Mouse (Mus musculus): ENCODE results near the gene Znhit3.
"Not testable (repeated sequence)": the region's sequence is repeated elsewhere in the genome, so short reads cannot be mapped to it uniquely, and the experiment has no call there.

Gene Znhit3

DNA sequence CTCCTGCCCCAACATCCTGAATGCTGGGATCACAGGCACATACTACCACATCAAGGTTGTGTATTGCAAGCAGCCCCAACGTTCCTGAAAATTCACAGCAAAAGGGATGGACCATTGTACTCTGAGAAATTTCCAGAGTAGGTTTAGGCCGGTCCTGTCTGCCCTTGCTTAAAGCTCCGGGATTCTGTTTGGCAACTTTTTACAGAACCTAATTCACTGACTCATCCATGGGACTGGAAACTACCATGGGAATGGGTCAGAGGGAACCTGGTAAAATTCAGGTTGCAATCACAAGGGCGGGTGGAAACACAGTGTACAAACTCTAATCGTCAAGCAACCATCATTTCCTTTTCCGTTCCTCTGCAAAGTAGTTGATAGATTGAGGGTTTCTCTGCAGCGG, 3.8 kb upstream of the Znhit3 start:
- peak; percentile 53 for DNase-seq (ENCODE audit: low spot score)

DNA sequence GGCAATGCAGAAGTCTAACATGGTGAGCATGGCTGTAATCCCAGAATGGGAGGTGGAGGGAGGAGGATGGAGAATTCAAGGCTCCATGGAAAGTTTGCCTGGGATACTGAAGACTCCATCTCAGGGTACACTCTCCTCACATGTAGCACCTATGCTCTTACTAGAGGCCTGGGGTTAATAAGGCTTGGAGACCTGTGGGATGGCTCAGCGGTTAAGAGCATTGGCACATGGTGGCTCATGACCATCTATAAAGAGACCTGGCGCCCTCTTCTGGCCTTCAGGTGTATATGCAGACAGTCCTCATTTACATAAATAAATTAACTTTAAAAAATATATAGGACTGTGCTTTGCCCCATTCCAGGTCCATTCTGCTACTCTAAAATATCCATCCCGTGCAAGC, 3.1 kb upstream of the Znhit3 start:
- peak; percentile 72 for DNase-seq (ENCODE audit: low spot score)

DNA sequence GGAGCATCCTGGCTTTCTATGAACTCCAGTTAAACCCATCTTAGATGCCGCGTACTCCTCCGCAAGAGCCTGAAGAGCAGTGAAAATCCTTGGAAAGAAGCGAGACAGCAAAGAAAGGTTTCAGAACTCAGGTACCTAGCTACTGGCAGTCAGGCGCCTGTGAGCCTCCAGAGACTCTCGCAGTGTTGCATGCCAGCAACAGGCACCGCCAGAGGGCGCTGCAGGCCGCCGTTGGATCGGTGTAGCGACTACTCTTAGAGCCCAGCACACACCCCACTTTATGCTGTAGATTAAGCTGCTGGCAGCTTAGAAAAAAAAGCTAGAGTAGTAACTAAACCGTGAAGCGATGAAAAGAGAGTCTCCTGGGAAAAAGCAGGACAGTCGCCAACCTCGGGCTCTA, 2.3 kb upstream of the Znhit3 start:
- DNase-seq (ENCODE audit: low spot score): peak; percentile 86

DNA sequence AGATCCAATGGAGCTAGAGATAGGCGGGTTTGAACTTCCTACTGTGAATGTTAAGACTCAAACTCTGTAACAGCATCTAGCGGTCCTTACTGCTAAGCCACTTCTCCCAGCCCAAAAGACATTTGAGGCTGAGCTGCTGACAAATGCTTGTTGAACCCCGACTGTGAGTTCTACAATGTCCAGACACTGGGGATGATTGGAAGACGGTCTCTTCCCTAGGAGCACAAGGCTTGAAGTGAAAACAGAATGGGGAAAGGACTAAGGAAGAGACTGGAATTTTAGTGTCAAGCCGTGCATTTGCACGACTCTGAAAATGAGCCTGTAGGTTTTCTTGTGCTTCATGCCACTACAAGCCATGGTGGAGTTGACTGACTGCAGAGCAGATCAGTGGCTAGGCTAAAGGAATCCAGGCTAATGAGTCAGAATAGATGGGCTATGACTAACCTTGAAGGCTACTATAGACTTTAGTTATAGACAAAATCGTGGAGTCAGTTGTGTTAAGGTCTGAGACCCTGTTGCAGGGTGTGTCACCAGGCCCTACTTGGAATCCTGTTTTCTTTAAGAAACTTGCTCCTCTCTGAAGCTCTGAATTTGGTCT, 636 bp upstream of the Znhit3 start:
- no peak for DNase-seq (ENCODE audit: low spot score)

DNA sequence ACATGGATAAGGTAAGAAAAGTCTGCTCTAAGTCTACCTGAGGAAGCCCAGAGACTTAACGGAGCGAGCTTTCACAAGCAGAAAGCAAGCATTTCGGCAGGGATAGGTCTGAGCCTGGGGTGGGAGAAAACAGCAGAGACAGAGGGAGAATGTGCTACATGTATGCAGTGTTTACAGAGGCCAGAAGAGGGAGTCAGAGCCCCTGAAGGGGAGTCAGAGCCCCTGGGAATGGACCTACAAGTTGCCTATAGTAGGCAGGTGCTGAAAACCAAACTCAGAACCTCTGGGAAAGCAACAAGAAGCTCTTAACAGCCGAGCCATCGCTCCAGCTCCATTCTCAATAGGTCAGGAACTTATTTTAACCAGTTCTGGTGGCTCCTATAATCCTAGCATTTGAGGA, 1.5 kb downstream of the Znhit3 start:
- no peak for DNase-seq (ENCODE audit: low spot score)

DNA sequence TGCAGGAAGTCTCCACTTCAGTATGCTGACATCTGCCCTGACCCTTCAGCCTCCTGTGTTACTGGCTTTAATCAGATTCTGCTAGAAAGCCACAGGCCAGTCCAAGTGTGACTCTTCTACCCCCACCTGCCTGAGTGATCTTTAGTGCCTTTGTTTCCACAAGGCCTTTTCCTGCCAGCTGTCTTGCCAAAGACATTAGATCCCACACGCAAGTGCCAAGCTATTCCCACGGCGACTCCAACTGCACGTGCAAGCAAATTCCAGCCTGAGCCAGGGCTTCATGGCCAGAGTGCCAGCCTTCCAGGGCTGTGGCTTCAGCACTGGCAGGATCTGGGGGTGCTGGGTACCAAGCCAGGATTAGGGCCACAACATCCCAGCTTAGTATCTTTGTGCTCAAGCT, 5.8 kb downstream of the Znhit3 start:
- peak; percentile 53 for DNase-seq (ENCODE audit: low spot score)

DNA sequence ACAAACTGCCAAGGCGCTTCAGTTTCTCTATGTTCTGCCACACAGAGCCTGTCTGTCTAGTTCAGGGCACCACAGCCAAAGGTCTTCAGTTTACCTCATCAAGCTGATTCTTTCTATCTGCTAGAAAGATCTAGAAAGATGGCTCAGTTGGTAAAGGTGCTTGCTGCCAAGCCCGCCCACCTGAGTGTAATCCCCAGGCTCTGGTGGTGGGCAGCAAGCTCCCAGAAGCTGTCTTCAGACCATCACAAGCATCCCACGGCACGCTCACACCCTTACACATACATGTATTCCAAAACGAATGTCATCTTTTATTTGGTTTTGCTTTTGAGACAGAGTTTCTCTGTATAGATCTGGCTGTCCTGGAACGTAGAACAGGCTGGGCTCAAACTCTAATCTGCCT, 7.7 kb downstream of the Znhit3 start:
- DNase-seq (ENCODE audit: low spot score): no peak

DNA sequence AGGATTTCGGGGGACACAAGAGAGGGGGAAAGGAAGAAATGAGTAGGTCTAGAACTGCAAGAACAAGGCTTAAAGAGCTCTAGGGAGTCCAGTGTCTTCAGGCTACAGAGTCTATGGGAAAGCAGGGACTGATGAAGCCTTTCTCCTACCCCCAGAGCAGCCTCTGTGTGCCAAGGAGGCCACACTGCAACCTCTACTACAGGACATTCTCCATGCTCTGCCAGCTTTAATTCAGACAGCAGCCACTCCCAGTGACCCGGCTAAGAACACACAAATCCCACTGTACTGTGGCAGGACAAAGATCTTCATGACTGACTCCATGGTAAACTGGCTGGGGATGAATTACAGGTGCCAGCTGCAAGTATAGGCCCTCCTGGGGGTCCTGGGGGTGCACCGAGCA, 9.1 kb downstream of the Znhit3 start:
- peak; percentile 70 for DNase-seq (ENCODE audit: low spot score)

DNA sequence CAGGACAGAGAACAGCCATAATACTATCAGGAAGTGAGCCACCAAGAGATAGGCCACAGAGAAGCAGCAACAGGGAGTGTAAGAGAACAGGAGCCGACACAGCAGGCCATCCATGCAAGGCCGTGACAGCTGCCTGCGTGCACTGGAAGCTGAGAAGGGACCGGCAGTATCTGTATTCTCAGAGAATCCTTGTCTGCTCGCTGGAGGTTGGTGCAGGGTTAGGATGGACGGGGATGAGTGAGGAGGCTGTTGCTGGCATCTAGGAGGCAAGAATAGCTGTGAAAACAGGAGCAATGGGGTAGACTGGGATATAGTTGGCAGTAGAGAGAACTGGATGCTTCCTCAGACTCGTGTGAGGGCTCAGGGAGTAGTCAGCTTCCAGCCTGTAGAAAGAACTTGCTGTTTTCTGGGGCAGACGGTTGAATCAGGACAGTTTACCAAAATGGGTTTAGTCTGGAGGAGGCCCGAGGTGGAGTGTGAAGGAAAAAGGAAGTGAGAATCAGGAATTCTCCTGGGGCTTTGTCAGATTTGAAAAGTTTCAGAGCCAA, 11.5 kb downstream of the Znhit3 start:
- no peak for DNase-seq (ENCODE audit: low spot score)

DNA sequence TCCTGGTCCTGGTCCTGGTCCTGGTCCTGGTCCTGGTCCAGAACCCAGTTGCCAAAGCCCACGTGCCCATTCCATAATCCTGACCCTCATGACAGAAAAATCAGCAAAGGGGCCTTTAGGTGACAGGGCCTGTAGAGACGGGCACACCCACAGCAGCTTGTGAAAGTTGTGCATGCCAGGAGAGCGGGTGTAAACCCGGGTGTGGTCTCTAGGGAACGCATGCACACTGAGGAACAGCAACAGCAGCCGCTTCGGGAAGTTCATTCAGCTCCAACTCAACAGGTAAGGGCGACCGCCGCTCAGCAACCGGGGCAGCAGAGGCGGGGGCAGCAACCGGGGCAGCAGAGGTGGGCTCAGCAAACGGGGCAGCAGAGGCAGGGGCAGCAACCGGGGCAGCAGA, 23.1 kb downstream of the Znhit3 start:
- no peak for DNase-seq (ENCODE audit: low spot score)

DNA sequence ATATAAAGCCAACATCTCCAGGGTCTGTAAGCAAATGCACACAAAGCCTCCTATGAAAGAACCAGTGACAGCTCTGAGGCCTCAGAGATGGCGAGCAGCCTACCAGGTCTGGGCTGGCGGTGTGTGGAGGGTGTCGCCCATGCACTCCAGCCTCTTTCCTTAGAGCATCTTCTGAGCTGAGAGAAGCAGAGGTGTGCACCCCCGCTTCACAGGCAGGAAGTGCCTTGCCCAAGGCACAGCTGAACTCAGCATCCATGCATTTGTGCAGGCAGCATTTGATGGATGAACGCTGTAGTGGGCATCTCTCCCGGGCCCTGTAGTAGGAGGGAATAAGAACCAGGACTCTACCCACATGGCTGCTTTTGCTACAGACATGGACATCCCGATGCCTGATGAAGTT, 24.5 kb downstream of the Znhit3 start:
- DNase-seq (ENCODE audit: low spot score): no peak

DNA sequence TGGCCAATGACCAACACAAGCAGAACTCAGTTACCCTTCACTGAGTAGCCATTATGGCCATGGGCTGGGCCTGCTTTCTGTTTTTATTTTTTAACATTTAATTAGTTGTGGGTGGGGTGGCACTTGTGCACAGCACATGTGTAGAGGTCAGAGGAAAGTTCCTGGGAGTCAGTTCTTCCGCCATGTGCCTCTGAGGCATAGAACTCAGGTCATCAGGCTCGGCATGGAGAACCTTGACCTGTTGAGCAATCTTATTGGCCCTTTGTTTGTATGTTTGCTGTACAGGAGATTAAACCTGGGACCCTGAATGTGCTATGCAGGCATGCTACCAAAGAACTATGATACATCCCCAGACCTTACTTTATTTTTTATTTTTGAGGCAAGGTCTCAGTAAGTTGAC, 26.7 kb downstream of the Znhit3 start:
- DNase-seq (ENCODE audit: low spot score): no peak

DNA sequence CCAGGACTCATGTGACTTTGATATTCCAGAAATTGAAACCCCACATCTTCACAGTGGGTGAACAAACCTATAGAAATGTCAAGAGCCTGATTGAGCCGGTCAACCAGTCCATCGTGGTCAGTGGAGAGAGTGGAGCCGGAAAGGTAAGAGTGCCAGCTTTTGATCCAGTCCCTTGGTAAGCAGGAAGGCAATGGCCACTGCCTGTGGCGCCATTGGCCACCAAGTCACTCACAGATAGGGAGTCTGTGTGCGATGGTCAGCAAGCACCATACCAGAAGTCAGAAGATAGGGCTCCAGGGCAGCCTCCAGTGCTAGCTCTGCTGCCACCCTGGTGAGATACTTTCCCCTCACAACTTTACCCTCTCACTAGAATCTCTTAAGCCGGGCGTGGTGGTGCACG, 28.1 kb downstream of the Znhit3 start:
- DNase-seq (ENCODE audit: low spot score): no peak

DNA sequence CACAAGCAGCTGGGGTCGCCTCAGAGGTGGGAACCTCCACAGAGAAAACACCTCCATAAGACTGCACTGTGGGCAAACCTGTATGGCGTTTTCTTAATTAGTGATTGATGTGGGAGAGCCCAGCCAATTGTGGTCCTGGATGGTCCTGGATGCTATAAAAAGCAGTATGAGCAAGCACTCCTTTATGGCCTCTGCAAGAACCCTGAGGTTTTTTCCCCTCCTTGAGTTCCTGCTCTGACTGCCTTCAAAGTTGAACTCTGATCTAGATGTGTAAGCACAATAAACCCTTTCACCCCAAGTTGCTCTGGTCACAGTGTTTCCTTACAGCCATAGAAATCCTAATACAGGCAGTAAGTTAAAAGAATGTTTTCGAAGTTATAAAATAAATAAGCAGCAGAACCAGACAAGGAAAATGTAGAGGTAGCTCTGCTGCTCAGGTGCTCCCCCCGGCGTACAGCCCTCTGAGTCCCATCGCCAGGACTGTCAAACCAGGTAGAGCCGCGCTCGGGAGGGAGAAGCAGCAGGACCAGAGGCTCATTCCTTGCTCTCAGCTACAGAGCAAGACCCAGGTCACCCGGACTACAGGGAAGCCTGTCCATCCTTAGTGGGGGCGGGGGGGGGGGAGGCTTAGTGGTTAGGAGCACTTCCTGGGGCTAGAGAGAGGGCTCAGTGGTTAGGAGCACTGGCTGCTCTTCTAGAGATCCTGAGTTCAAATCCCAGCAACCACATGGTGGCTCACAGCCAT, 29.2 kb downstream of the Znhit3 start:
- peak; percentile 63 for DNase-seq (ENCODE audit: low spot score)

DNA sequence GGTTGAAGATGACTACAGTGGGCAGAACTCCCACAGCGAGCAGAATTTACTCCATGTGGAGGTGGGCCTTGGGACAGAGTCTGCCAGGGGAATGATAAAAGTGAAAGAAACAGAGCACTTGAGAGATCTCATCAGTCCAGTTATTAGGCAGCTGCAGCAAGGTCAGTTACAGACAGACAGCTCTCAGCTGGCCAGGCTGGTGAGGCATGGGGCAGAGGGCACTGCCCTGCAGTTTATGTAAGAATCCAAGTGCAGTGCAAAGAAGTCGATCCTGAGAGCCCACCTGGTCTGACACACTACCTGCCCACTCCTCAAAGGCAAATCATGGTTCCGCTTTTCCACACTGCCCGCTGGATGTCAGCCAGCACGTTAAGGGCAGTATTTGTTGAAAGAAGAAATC, 29.9 kb downstream of the Znhit3 start:
- peak; percentile 32 for DNase-seq (ENCODE audit: low spot score)

DNA sequence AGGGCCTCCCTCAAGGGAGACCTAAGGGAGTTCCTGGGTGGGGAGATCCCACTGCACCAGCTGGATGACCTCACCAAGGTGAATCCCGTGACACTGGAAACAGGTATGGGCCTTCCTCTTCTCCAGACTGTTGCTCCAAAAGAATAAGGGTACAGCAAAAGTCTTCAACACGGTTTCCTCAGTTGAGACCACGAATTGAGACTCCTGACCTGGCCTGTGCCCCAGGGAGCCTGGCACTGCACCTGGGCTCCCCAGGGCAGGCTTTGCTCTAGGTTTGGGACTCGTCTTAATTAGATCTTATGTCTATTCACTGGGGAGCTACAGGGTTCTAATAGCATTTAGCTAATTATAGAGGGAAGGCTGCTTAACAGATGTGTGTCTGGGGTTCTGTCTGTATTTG, 30.9 kb downstream of the Znhit3 start:
- no peak for DNase-seq (ENCODE audit: low spot score)

DNA sequence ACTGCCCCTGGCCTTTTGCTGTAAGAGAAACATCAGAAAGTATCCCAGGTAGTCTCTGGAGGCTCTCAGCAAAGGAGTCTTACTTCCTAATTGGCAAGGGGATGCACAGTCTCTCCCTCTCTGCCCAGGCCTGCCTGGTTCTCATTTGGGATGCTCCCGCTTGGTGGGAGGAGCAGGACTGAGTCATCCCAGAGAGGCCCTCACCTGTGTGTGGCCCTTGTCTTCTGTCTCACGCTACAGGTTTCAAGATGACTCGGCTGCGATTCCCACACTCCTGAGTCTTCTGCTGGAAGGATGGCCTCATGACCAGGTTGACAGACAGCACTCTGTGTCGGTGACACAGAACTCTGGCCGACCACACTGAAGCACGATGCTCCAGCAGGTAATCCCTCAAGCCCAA, 33.8 kb downstream of the Znhit3 start:
- no peak for DNase-seq (ENCODE audit: low spot score)

DNA sequence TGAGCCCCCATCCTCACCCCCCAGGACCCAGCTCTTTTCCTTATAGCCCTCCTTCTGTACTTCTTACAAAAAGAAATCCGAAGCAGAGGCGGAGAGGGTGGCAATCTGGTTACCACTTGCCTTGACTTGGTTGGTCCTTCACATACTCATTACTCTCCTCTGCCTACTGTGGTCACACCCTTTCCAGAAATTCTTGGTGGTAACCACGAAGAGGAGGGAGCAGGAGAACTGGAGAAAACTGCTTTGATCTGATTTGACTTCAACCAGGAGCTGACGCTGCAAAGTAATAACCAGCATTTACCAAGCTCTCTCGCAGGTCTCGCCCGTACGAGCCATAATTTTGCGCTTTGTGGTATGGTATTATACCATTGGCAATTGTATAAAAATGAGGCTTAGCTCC, 35.2 kb downstream of the Znhit3 start:
- DNase-seq (ENCODE audit: low spot score): no peak

DNA sequence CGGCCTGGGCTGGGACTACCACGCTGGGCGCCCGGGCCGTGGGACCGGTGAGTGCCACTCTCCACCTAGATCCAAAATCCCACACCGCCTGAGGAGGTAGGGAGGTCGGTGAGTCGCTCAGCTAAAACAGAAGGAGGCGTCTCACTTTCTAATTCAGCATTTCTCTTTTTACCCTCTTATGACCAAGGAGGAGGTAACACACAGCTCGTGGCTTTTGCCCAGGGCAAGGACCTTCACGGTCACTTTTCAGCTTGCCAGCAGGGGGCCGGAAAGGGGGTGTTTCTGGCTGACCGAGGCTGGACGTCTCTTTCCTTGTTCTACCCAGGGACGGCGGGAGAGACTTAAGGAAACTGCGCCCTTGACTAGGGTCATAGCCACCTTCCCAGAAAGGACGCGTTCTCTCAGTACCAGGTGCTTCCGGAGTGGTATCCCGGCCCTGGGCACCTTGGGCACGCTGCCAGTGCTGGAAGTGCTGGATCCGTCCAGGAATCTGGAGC, 35.7 kb downstream of the Znhit3 start:
- peak; percentile 65 for DNase-seq (ENCODE audit: low spot score)

DNA sequence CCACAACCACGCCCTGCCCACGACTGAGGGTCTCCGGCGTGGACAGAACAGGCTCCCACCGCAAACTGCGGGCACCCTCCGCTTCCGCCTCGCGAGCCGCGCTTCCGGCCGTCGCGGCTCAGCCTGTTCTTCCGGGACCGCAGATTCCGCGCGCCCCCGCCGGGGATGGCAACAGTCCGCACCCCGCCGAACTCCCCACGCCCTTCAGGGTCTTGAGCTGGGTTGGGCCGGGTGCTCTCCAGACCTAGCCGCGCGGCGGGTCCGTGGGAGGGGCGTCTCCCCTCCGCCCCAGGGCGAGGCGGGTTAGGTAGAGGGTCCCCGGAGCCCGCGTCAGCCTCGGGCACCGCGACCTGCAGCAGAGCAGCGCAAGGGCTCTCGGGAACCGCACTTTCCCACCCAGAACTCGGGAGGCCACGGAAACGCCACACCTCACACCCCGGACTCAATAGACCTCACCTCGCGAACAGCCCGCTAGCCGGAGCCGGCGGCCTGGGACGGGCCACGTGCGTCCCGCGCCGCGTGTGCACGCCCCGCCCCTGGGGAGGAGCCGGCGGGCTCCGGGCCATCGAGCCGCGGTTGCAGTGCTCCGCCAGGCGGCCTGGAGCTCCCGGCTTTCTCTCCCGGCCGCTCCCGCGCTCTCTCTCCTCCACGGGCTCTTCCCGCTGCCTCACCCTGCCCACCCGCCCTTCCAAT, 36.2 kb downstream of the Znhit3 start, which contains the start of the genes Myo19 and Pigw:
TSS of gene Myo19 (plus strand) at position 377 of the 693 bp plus-strand sequence.
TSS of gene Pigw (minus strand) at position 514 of the 693 bp plus-strand sequence.
- DNase-seq (ENCODE audit: low spot score): peak; percentile 79

DNA sequence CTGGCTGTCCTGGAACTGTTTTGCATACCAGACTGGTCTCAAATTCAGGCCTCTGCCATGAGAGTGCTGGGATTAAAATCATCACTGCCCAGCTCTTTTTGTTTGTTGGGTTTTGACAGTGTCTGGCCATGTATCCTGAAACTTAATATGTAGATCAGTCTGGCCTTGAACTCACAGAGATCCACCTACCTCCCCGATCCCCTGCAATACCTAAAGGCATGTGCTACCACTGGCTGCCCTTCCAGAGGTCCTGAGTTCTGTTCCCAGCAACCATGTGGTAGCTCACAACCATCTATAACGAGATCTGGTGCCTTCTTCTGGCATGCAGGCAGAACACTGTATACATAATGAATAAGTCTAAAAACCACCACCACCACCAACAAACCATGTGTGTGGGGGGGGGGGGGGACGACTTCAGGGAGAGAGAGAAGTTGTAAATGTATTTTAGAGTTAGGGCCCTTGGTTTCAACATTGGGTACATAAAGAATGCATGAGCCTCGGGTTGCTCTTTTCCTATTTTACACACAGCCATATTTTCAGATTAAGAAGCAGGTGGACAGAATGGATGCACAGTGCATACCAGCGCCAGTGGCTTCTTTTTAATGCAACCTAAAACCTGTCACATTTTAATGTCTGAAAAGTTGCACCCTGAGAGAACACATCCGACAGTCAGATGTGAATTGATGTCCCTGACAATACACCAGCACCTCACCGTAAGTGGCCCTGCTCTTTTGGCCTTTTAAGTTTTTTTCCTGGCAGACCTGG, 37.0 kb downstream of the Znhit3 start:
- no peak for DNase-seq (ENCODE audit: low spot score)

DNA sequence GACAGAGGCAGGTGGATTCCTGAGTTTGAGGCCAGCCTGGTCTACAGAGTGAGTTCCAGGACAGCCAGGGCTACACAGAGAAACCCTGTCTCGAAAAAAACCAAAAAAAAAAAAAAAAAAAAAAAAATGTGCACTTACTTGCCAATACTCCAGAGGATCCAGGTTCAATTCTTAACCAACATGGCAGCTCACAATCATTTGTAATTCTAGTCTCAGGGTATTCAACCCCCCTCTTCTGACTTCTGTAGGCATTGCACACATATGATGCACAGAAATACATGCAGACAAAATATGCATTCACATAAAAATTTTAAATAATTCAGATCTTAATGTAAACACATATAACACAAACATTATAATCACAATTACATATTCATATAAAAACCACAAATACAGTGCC, 40.1 kb downstream of the Znhit3 start:
- DNase-seq (ENCODE audit: low spot score): not testable (repeated sequence)
